ENCODE assay signal across 9 mouse cellular contexts in genomic region chr6:42261524-42262170, GRCm38 (mm10). TPM values are rescaled to one million over a fixed set of nuclear protein-coding genes. Genes with fewer than 3 reads are reported as not detected.
DNase-seq lines count a peak whose midpoint lies in the region; ATAC-seq and TF ChIP-seq lines count a peak whose summit lies in the region.
"Had no signal": no experiment of that assay in that cellular context is flagged by ENCODE, and none has a peak within 500 bp of the region (broad histone marks: within the 10 kb centered on the region; RNA-seq: fewer than 3 reads in every experiment).

Gene Tmem139 (plus strand): TSS chr6:42261970.

- H3K4me2 ChIP-seq in neural tube, embryonic 13.5 days: peak within 1 kb of the TSS; percentile 3; the same call in 1 of the 2 replicates
- peak within 1 kb of the TSS; percentile 49 for H3K4me2 ChIP-seq in liver, embryonic 11.5 days
- H3K4me2 ChIP-seq in stomach, postnatal 0 days (replicated peaks; ENCODE audit: low read depth): peak within 1 kb of the TSS; percentile 41

- DNase-seq in neural tube, embryonic 10.5 days (ENCODE audit: extremely low spot score, low spot score): no peak
- peak; percentile 84 for DNase-seq in kidney, adult 11 months
- no peak for DNase-seq in liver, embryonic 11.5 days (ENCODE audit: low spot score)
- DNase-seq in stomach, postnatal 0 days (ENCODE audit: low spot score): peak; percentile 82
- no peak for DNase-seq in embryo, embryonic 9.5 days (ENCODE audit: extremely low spot score)
- no peak for DNase-seq in right cerebral cortex, postnatal 14 days
- DNase-seq: embryo, embryonic 11 days had no signal

- TF ChIP-seq CTCF in stomach, postnatal 0 days (IDR thresholded peaks at IDR 0.05; ENCODE audit: low read depth): no peak

- H3K4me1 ChIP-seq in neural tube, embryonic 13.5 days (replicated peaks): peaks cover 17% of the 10 kb centered on the region
- H3K4me1 ChIP-seq in liver, embryonic 11.5 days (replicated peaks; ENCODE audit: control insufficient read depth, insufficient read depth, low read length): peaks cover 10% of the 10 kb centered on the region; the same call in 1 of the 2 replicates
- H3K4me1 ChIP-seq in stomach, postnatal 0 days (replicated peaks; ENCODE audit: control insufficient read depth, insufficient read depth): no peaks in the 10 kb centered on the region

- no peak within 1 kb of the TSS for H3K4me3 ChIP-seq in neural tube, embryonic 13.5 days
- H3K4me3 ChIP-seq in liver, embryonic 11.5 days (ENCODE audit: low read depth, low read length): peak within 1 kb of the TSS; percentile 12; the same call in 1 of the 2 replicates
- peak within 1 kb of the TSS; percentile 20; the same call in 1 of the 2 replicates for H3K4me3 ChIP-seq in stomach, postnatal 0 days (ENCODE audit: low read depth, low read length)

- H3K36me3 ChIP-seq in neural tube, embryonic 13.5 days: no peaks in the 10 kb centered on the region
- no peaks in the 10 kb centered on the region for H3K36me3 ChIP-seq in liver, embryonic 11.5 days (ENCODE audit: control insufficient read depth, insufficient read depth, low read length)
- no peaks in the 10 kb centered on the region for H3K36me3 ChIP-seq in stomach, postnatal 0 days (ENCODE audit: control insufficient read depth, insufficient read depth, low read length)

- ATAC-seq in neural tube, embryonic 13.5 days (ENCODE audit: low read depth): no peak
- ATAC-seq in liver, embryonic 11.5 days (replicated peaks; ENCODE audit: low FRiP score): no peak
- peak; percentile 15; the same call in 1 of the 2 replicates for ATAC-seq in stomach, postnatal 0 days (ENCODE audit: low FRiP score, low TSS enrichment)

- 0 out of 2 replicates have a peak, but pooled peaks cover 6% of the 10 kb centered on the region for H3K27me3 ChIP-seq in neural tube, embryonic 13.5 days
- no peaks in the 10 kb centered on the region for H3K27me3 ChIP-seq in liver, embryonic 11.5 days (replicated peaks; ENCODE audit: control insufficient read depth, insufficient read depth, low read length)
- no peaks in the 10 kb centered on the region for H3K27me3 ChIP-seq in stomach, postnatal 0 days (ENCODE audit: control insufficient read depth, insufficient read depth, low read length)

- no peak within 1 kb of the TSS for H3K27ac ChIP-seq in neural tube, embryonic 13.5 days (replicated peaks)
- no peak within 1 kb of the TSS for H3K27ac ChIP-seq in liver, embryonic 11.5 days (ENCODE audit: low read depth, low read length)
- peak within 1 kb of the TSS; percentile 86 for H3K27ac ChIP-seq in stomach, postnatal 0 days (replicated peaks)

- H3K9me3 ChIP-seq in neural tube, embryonic 13.5 days: no peaks in the 10 kb centered on the region
- no peaks in the 10 kb centered on the region for H3K9me3 ChIP-seq in liver, embryonic 11.5 days (ENCODE audit: control insufficient read depth, low read length)
- H3K9me3 ChIP-seq in stomach, postnatal 0 days (ENCODE audit: control insufficient read depth, low read length): no peaks in the 10 kb centered on the region

- H3K9ac ChIP-seq in neural tube, embryonic 13.5 days: no peak within 1 kb of the TSS
- no peak within 1 kb of the TSS for H3K9ac ChIP-seq in liver, embryonic 11.5 days (ENCODE audit: low read depth, low read length)
- H3K9ac ChIP-seq in stomach, postnatal 0 days (ENCODE audit: low read length): peak within 1 kb of the TSS; percentile 35

- no peak for TF ChIP-seq EP300 in stomach, postnatal 0 days (optimal IDR thresholded peaks at IDR 0.05)

- WGBS in neural tube, embryonic 13.5 days: 19% methylated on average over 20 of the region's 20 CpGs
- WGBS in liver, embryonic 11.5 days: 29% methylated on average over 20 of the region's 20 CpGs
- WGBS in stomach, postnatal 0 days: 14% methylated on average over 20 of the region's 20 CpGs

RNA-seq across cellular contexts. Expression of gene Tmem139, which starts in this region (rescaled TPM):
- polyA plus RNA-seq in neural tube, embryonic 13.5 days (2015; fragmentation: Nextera tagmentation; extraction: Ambion mirVana): 0.26 and 0.28 TPM in 2 replicates
- 0.38 TPM in 1 of 2 replicates, not detected in the other for polyA plus RNA-seq in liver, embryonic 11.5 days (2014; fragmentation: Nextera tagmentation; extraction: Ambion mirVana)
- polyA plus RNA-seq in stomach, postnatal 0 days (2015; fragmentation: Nextera tagmentation; extraction: Ambion mirVana): 24.6 and 28.2 TPM in 2 replicates
- polyA plus RNA-seq: testis, adult 2 months had no signal

Comparison
In these comparisons a context has a peak if more than half of its experiments do, and no peak if none do; other contexts are left out.
1. RNA of gene Tmem139 (polyA plus RNA-seq): 24.6 to 28.2 TPM in stomach, postnatal 0 days; 0.38 TPM in liver, embryonic 11.5 days and 0.26 to 0.28 TPM in neural tube, embryonic 13.5 days; every median in the first group is over 10 times any median in the second.
2. DNase-seq: peak in kidney, adult 11 months (single experiment) and stomach, postnatal 0 days (single experiment); none in neural tube, embryonic 10.5 days (single experiment), liver, embryonic 11.5 days (single experiment), embryo, embryonic 9.5 days (single experiment) and right cerebral cortex, postnatal 14 days (single experiment).
3. Peak in every context shown above with its lines, with median percentiles within 50 percentile points of each other: H3K4me2 ChIP-seq.